Mouse (Mus musculus) thymus, postnatal 25 days (tissue): Measurements from ENCODE around the gene Cnot8.
"Not testable (repeated sequence)": the region's sequence is repeated elsewhere in the genome, so short reads cannot be mapped to it uniquely, and the experiment has no call there.

ENCODE experiments used
- DNase-seq: peaks from one replicate; pipeline ENCODE4 v3.0.0; 2022

The Cnot8 gene

GRCm38 (mm10) chr11:58103697-58104306 lies at the start of gene Cnot8:
Cnot8 (plus strand) TSS chr11:58104153.
- DNase-seq = peak; percentile 100

DNA sequence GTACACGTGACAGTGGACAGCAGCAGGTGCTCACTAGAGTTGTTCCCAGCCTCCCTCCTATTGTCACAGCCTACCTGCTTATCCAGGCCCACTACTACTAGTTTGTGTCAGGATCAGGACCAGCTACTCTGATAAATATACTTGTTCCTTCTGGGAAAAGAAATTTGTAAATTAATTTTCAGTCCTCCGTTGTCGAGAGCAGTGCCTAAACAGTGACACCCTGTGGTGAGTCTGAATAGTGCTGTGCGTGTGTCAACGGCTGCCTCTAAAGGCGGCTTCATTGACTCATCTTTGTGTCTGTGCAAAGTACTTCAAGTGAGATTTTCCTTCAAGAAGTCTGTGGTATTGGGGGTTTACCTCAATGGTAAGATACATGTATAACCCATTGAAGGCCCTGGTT lies 46.5 kb upstream of the Cnot8 start:
- peak; percentile 57 for DNase-seq

DNA sequence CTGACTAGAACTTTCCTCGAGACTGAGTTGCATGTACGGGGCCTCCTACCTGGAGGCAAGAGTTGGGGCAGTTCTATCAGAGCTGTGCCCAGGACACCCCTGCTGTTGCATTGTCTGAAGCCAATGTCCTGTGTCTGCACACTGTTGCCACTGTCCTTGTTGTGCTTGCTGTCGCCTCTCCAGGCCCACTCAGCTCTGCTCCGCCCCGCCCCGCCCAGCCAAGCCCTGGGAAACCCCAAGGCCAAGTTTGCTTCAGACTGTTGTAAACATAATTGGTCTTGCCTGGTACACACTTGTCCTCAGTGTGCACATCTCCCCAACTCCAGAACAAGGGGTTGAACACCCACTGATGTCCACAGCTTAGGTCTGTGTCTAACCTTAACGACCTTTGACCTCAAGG lies 44.2 kb upstream of the Cnot8 start:
- DNase-seq = not testable (repeated sequence)

GRCm38 (mm10) chr11:58061218-58061617 lies 42.7 kb upstream of the Cnot8 start:
- DNase-seq = not testable (repeated sequence)

- no peak for DNase-seq
Measured at GRCm38 (mm10) chr11:58062586-58062985, 41.4 kb upstream of the Cnot8 start.

GRCm38 (mm10) chr11:58065025-58065424 lies 38.9 kb upstream of the Cnot8 start:
- DNase-seq = no peak

- no peak for DNase-seq
Measured at GRCm38 (mm10) chr11:58072978-58073377, 31.0 kb upstream of the Cnot8 start.

- DNase-seq = no peak
Measured at GRCm38 (mm10) chr11:58077270-58077669, 26.7 kb upstream of the Cnot8 start.

DNA sequence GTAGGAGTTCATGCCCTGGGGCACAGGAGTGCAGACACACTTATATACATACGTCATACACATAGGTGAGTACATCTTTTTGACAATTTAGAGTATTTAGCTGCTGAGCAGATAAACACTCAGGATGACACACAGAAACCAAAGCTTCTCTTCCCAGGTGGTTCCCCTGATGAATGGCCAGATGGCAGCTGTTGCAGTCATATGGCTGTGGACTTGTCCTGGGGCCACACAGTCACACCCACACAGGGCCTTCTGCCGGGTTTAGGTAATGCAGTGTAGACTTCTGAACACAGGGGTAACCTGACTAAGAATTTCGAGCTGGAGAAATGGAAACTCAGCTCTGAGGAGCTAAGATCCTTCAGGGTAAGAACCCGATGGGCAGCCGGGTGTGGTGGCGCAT lies 22.2 kb upstream of the Cnot8 start:
- no peak for DNase-seq

DNA sequence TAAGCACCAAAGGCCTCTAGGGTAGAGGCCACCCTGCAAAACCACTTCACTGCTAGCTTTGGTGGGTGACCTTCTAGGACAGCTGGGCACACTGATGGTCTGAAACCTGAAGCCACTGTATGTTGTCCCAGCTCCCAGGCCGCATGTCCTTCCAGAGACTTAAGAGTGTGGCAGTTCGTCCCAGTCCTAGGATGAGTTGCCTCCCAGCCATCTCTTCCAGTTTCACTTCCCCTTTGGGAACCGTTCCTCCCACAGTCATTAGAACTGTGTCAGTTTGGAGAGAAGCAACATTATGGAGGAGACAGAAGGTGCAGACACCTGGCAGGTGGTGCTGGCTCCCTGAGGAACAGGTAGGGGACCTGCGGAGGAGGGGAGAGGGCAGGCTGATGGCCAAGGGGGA lies 11.4 kb upstream of the Cnot8 start:
- no peak for DNase-seq

- no peak for DNase-seq
Measured at GRCm38 (mm10) chr11:58093021-58093528, 10.9 kb upstream of the Cnot8 start, which contains the start of gene Gm12248. Gm12248 (minus strand) TSS chr11:58093134.

- DNase-seq = no peak
Measured at GRCm38 (mm10) chr11:58094766-58095165, 9.2 kb upstream of the Cnot8 start.

- no peak for DNase-seq
Measured at GRCm38 (mm10) chr11:58095561-58095960, 8.4 kb upstream of the Cnot8 start.

DNA sequence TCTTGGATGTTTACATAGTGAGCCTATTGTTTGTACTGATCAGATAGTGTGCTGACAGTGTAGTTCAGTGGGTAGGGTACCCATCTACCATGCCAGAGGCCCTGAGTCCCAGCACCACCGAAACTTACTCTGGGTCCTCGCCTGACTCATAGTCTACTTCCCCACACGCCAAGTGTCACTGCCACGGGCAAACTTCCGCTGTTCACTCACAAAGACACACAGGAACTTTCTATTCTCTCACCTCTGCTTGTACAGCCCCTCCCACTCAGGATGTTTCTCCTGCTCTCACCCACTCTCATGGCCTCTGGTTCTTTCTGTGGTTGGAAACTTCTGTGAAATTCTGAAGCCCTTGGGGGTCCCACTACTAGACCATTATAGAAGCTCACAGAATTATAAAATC lies 7.8 kb upstream of the Cnot8 start:
- DNase-seq = peak; percentile 71

DNA sequence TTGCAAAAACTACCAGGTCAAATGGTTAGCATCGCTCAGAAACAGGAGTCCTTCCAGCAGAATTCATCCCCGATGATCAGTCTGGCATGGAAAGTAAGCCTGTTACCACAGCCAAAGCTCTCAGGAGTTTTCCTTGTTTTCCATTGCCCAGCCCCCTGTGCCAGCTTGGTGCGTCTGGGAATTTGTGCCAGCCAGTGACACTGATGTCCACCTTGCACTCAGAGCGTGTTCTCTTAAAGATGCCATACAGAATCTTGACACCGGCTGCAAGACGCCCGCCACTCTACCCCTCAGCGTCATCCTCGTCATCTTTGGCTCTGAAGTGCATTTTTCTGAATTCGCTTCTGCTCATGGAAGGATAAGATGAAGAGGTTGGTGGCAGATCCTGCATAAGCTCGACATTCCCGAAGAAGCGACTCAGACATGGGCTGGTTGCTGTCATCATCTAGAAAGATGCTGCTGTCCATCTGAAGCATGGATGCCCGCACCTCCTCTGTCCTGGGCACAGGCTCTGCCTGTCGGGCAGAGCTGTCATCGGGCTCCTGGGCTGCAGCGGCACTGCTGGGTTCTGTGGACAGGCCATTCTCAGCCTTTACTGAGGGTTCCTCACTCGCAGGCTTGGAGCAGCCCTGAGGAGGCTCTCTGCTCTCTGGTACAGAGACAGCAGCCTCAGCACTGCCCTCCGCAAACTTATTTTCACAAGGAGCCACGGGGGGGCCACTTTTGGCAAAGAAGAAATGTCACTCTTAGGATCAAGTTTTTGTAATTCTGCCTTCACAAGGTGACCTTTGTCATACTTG lies 6.9 kb upstream of the Cnot8 start:
- DNase-seq = no peak

GRCm38 (mm10) chr11:58097621-58098365 lies 6.2 kb upstream of the Cnot8 start:
- DNase-seq = peak; percentile 60

DNA sequence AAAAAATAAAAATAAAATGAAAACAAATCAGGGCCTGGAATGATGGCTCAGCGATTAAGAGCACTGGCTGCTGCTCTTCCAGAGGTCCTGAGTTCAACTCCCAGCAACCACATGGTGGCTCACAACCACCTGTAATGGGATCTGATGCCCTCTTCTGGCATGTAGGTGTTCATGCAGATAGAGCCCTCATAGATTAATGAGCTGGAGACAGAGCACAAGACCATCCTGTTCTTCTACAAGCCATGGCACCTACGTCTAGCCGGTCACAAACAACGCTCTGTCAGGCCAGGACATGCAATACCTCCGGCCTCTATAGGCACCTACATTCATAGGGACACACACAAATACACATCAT lies 5.6 kb upstream of the Cnot8 start:
- DNase-seq = not testable (repeated sequence)

DNA sequence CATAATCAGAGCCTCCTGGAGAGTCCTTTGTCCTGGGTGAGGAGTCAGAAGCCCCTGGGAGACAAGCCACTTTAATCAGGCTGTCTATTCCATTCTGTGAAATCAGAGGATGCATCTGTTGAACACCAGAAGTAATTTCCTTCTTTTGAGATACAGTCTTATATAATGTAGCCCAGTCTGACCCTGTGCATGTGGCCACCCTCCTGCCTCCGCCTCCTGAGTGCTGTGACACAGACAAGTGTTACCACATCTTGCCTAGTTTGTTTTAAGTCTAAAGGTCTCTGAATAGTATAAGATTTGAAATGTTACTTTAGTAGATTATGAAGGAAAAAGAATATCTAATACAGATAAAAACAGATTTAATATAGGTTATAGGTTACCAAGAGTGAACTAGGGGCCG lies 3.9 kb upstream of the Cnot8 start:
- DNase-seq = no peak

GRCm38 (mm10) chr11:58101194-58101720 lies 2.7 kb upstream of the Cnot8 start:
- DNase-seq = no peak

DNA sequence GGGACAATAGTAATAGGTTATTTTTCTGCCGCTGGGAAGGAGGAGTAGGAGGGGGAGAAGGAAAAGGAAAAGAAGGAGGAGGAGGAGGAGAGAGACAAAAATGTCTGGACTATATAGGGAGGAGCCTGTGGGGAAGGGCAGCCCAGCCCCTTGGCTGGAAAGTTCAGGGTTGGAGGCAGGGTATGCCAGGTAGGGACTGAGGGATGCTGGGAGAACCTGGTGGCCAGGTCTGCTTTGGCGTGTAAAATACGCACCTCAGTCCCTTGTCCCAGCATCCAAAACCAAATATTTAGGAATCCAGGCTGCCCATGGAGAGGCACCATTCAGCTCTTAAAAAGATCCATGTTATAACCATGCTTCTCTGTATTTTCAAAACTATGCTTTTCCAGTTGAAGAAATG lies 1.8 kb upstream of the Cnot8 start:
- DNase-seq = peak; percentile 51

DNA sequence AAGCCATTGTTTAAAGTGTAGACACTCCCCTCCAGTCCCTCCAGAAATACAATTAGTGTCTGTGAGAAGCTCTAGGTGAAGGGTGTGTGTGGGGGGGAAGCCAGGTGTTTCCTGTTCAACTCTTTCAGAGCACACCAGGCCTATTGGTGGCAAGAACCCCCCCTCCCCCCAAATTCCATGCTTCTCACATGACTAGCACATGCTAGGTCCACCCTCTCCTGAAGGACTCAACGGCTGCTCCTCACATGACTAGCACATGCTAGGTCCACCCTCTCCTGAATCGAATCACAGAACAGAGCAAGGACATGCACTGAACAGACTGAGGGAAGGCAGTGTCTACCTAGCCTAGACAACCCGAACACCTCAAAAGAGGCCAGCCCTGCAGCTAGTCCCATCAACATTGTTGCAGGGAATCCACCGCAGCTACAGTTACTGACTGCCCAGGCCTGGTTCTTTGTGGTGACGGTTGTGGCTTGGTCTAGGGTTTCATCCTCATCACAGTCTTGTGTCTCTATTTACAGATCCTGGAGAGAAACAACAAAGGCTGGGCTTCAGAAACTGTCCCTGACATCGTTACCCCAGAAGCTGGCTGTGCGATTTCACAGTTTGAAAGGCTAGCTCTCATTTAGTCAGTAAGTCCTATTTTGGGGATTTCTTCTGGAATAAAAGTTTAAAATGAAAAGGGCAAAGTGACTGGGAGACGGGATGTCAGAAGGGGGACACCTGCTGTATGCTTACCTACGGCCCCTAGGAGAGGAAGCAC lies 1.2 kb upstream of the Cnot8 start:
- peak; percentile 80 for DNase-seq

- peak; percentile 66 for DNase-seq
Measured at GRCm38 (mm10) chr11:58103344-58103653, 654 bp upstream of the Cnot8 start.

GRCm38 (mm10) chr11:58104351-58104791 lies 418 bp downstream of the Cnot8 start:
- DNase-seq = peak; percentile 61
